Mouse (Mus musculus): ENCODE data around the gene Pcsk6.

GRCm38 (mm10) chr7:65892264-65892828 is 30.8 kb downstream of the Pcsk6 start:
- TF ChIP-seq POLR2A (IDR thresholded peaks at IDR 0.05; ENCODE audit: borderline replicate concordance, low read depth, low read length) (no peak), CTCF (IDR thresholded peaks at IDR 0.05; ENCODE audit: low read depth, low read length) (no peak)

All from bone marrow macrophage, adult 2 months (primary cell).